Mouse (Mus musculus) cerebellum, postnatal 25 days (tissue): ENCODE measurements around the gene Hlcs.

Experiments
- DNase-seq, 2 experiments: peaks; one replicate each; pipeline ENCODE4 v3.0.0; 2021; ENCODE audit warnings: mixed read lengths in 2 of 2

The Hlcs gene

DNA sequence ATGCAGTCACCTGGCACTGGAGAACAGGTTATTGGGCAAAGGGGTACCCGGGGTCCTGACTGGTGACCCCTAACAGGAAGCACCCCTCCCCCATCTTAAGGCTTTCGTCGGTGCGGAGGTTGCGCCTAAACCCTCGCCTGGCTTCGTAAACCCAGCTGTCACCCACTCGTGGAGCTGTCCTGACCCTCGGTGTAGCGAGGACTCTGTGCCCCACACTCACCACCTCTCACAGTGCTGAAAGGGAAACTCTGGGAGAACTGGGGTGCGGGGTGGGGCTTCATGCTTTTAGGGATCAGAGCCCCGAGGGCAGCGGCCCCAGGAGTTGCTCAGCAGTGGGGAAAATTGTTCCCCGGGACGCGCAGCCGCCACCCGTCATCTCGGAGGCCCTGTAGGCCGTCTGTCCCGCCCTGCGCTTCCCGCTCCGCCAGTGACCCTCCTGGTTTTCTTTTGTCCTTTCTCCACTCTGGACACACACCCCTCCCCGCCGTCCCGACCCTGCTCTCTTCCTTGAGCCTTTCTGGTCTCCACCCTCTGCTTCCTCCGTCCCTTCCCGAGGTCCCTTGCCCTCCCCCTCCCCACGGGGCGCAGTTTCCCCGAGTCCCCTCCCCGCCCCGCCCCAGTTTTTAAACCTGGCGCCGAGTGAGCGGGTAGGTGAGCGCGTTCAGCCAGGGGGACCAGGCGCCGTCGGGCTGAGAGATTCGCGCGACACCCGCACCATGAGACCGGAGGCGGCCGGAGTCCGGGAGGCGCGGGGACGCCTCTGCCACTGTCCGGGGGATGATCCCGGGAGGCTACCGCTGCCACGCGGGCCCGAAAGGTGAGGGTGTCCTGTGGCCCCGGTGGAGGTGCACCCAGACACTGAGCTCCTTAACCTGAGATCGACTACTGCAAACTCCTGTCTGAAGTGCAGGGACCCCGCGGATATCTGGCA is 14.7 kb upstream of the Hlcs start, which contains the start of gene Ripply3:
TSS of gene Ripply3 (plus strand) at position 640 of the 931 bp plus-strand sequence.
- peak; percentile 27 for DNase-seq

DNA sequence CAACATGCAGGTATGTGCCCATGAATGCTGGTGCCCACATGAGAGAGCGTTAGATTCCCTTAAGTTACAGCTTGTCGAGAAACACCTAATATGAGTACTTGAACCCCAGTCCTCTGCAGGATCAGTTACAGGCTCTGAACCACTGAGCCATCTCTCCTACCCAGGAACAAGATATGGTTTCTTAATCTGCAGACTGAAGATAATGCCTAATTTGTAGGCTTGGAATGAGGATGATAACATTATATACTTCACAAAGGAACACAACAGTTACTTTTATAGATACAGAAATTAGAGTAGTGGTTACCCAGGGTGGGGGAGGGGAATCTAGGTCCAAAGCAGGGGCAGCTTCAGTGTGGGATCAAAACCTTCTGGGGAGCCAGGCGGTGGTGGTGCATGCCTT is 12.6 kb upstream of the Hlcs start:
- DNase-seq: no peak

DNA sequence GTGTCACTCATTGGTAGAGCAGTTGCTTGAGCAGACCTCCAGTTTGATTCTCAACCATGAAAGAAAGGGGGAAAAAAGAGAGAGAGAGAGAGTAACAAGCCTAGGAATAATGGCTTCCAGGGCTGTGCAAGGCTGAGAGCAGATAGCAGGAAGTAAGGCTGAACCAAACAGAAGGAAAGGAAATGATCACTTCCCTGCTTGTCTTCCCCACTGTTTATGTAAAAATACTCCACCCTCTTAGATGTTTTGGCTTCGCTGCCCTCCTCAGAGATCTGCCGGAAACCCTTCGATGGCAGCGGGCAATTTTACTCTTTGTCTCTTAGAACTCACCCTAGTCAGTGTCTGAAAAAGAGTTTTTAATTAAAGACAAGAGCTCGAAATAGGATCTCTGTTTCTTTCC is 10.3 kb upstream of the Hlcs start:
- no peak for DNase-seq

DNA sequence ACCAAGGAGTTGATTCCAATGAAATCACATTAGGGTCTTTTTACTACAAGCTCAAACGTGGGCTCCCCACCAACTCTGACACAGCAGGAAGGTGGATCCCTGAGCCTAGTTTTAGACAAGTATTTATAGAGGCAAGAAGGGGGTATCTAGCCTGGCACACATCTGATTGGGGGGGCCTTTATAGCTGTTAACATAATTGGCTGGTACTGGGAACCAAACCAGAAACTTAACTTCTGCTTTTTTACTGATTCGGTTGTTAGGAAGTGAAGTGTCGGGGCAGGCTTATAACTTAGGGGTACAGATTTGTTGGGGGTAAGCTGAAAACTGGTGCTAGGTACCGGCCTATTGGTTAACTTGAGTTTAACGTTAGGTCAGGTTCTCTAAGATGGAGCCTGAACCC is 6.9 kb upstream of the Hlcs start:
- DNase-seq: no peak

DNA sequence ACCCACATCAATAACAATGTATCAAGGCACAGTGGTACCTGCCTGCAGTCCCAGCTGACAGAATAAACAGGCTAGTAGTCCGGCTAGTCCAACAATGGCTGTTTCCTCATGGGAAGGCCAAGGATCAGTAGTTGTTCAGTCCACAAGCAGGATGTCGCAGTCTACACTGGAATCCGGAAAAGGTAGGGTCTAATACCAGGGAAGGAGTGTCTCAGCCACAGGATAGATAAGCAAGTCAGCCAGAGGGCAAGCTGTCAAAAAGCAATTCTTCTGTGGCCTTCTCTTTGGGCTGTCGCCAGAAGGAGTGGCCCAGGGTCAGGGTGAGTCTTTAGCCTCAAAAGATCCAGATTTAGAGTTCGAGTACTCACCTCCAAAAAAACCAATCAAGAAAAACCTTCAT is 4.4 kb upstream of the Hlcs start:
- DNase-seq: no peak

DNA sequence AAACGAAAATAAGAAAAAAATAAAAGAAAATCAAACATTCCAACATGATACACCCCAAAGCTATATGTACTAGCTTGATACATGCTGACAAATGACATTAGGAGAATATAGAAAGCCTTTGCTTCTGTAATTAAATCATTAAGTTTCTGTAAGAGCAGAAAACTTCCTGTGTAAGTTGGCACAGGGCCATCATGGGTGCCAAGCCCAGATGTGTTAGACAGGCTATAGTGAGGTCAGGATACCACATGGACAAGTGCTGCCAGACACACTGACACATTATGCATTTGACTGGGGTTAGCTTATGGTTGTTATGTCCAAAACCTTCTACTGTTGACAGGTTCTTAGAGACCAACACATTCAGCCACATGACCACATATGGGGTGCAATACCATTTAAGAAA is 1.8 kb upstream of the Hlcs start:
- DNase-seq: no peak

DNA sequence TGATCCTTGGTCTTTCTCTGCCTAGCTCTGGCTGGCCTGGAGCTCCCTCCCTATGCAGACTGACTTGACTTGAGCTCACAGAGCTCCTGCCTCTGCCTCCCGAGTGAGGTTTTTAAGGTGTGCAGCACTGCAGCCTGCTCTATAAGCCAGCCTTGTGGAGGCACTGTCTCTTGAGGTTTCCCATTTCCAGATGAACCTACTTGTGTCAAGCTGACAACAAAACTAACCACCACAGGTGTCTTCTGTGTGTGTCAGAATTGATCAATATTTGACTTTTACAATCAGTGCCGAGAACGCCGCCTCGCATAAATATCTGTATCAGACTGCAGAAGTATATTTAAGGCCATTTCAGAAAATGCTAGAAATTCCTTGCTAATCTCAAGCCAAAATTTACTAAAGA is 1.3 kb upstream of the Hlcs start:
- DNase-seq: no peak

DNA sequence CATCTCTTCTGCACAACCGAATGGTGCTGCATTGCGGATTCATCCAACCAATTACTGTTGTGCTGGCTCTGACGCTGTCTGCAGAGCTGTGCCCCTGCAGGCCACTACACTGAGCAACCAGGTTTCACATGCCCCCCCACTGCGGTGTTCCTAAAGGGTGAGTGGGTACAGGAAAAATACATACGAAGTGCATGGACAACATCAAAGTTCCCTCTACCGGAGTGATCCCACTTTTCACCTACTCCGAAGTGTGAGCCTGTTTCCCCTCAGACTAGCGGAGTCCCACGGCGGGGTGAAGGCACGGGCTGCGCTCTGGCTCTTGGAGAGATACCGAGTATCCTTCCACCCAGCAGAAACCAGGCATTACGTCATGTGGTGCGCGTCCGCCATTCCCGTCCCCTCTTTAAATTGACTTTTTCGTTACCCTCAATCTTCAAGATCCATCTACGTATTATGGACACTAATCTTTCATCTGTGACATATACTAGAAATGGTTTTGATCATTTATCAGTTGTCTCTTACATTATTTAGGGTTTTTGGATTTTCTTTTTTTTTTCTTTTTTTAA is 625 bp downstream of the Hlcs start:
- DNase-seq: peak; percentile 91 to 93

DNA sequence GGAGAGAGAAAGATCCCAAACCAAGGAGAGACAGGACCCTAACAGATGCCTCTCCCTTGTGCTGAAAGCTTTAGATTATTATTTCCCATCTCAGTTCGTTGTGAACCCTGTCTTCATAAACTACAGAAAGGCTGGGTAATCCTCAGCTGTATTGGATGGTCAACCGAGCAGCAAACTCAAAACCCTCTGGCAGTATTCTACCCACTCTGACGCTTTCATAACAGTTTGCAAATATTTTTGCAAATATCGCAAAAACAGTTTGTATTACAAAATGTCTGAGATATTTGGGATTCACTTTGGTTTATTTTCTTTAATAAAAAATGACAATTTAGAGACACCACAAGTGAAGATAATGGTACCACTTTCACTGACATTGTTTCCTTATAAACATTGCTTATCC is 1.4 kb downstream of the Hlcs start:
- no peak for DNase-seq

DNA sequence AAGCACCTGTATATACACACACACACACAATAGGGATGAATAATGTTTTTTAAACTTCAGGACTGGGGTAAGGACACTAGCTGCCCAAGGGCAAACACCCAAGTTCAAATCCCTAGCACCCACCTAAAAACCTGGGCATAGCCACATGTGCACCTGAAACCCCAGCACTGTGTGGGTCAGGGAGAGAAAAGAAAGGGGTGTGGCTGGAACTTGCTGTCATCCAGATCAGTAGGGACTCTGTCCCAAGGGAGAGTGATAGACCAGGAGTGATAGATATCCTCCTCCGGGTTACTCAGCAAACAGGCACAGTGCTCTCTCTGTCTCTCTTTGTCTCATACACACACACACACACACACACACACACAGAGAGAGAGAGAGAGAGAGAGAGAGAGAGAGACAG is 2.0 kb downstream of the Hlcs start:
- no peak for DNase-seq

DNA sequence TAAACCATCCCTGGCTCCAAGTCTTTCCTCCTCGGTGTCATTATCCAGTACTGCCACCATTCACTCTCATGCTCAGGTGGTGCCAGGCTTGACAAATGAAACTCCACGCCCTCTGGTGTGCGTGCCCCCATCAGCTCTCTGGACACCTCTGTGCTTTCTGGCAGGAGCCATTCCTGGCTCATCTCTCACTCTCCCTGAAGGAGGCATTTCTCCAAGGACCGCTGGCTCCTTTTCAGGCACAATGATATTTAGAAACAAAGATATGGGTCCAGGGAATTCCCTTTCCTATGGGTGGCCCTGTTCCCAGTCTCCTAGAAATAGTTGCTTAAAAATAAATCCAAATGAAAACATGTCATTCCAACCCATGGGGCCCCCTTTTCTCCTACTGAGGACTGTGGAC is 4.3 kb downstream of the Hlcs start:
- peak in 1 of 2 experiments; percentile 44 for DNase-seq

DNA sequence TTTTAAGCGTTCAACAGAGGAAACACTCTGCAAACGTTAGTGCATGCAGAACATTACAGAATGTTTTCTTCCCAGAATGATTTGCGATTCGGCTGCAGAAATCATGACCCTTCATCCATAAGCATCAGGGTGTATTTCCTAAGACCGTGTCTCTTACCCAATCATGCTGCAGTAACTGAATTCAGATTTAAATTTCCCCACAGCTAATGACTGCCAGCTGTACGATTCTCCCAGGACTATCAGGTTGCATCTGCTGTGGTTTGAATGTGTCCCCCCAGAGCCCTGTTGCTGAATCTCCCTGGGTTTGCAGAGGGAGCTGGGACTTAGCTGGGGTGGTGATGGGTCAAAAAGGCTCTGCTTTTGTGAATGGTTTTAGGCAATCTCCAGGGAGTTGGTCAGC is 5.4 kb downstream of the Hlcs start:
- DNase-seq: no peak

DNA sequence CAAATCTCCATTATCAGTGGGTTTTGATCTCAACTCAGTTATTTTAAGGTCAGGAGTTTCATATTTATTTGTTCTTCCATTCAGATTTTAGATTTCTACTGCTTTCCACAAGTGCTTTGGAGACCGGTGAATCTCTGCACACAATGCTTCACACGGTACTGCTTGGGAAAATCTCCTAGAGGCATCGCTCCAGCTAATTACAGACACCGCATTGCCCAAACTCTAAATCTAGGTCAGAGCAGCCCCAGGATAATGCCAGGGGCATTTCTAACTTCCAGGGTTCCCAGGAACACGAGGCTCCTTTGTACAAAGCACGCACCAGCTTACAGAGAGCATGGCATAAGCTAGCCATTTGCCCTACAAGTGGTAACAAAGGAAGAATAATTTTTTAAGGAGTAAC is 5.8 kb downstream of the Hlcs start:
- DNase-seq: peak; percentile 65 to 66

DNA sequence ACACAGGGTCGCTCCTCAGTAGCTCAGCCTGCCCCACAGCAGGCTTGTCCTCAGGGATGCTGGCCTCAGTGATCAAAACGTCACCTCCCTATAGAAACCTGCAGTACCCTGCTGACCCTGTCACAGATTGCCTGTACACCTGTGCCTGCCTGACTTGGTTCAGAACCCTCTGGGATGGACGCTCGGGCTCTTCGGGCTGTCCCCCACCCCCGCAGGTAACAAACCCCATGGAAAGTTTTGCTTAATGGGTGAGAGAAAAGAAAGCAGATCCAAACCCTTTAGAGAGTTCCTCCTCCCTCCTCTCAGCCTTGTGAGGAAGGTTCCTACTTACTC is 10.2 kb downstream of the Hlcs start:
- DNase-seq: no peak

DNA sequence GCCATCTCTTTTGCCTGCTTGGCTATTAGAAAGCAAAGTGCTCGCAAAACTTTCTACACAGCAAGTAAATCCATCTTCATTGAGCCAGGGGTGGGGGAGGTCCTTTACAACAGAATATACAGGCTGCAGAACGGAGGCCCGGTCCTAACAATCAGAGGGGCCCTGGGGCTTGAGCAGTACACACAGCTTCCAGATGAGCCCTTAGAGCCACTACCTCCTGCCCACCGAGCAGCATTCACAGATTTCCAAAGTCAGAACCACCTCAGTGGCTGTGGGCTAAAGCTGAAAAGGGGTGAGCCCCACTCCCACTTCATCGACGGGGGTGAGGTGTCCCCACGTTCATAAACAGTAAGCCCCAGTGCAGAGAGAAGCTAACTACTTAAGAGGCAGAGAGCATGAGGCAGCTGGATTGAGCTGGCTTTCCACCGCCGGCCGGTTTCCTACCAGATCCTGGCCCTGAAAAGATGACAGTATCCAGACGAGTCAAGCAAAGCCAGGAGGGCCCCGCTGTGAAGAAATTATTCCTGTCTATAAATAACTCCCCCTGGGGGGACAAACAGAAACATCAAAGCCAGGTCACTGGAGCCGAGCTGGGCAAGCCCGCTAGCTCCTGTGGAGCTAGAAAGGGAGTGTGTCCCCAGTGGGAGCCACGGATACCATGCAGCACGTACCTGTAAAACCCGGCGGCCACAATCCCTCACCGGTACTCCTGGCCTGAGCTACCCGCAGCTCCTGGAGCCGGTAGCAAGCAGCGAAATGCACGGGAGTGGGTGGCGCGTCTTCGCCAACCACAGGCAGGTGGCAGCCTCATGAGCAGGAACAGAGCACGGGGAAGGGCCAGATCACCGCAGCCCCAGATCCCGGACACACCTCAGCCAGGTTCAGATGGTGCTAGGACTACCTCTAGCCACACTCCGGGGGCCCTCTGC is 10.8 kb downstream of the Hlcs start:
- DNase-seq: peak; percentile 85 to 86

DNA sequence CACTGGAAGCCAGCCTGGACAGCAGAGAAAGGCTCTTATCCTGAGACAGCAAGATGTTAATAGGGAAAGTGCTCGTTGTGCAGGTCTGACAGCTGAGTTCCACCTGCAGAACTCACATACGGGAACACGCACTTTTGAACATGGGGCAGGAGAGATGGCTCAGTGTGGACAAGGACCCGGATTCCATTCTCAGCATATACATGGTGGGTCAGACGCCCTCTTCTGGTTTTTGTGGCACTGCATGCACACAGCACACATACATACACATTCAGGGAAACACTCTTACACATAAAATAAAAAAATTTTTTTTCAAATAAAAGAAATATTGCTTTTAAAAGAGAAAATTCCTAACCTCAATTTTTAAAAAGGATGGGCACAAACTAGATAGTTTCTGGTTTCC is 11.7 kb downstream of the Hlcs start:
- peak in 1 of 2 experiments; percentile 50 for DNase-seq

DNA sequence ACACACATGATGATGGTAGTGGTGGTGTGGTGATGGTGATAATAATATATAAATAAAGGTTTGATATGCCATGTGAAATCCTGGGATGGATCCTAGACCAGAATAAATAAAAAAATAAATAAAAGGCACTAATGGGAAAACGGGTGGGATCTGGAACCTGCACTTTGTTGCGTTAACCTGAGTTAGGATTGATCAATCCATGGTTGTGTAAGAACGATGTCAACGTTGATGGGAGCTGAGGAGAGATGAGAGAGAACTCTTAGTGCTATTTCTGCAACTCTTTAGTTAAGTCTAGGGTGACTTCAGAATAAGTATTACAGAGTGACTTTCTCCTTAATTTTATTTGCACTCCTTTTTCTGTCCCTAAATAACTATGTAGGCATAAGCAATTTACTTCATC is 12.2 kb downstream of the Hlcs start:
- DNase-seq: no peak

DNA sequence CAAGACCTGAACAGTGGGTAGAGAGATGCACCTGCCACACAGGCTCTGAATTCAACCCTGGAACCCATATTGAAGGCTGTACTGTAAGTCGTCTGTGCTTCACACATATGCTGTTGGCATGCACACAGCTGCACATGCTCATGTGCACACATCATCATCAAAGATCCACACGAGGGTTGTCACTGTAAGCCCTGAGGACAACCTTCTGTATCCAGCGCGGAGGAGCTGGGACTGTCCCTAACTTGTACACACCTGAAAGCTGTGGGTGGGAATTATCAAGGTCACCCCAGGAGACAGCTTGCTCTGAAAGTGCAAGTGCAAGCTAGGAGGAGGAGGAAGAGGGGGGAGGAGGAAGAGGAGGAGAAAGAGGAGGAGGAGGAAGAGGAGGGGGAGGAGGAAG is 14.2 kb downstream of the Hlcs start:
- no peak for DNase-seq

DNA sequence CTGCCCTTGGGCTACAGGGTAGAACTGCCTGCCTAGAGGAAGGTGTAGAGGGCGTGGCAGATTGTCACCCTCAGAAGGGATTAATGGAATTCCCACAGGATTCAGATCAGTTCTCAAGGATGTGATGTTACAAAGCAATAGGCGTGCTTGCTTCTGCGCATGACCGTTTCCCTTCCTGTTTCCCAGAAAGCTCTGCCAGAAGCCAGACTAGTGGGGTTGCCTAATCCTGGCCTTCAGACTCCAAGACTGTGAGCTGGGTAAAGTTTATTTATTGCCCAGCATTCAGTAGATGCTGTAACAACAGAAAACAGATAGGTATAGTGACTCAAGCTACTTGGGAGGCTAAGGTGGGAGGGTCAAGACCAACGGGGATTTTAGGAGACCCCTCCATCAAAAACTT is 15.3 kb downstream of the Hlcs start:
- no peak for DNase-seq

DNA sequence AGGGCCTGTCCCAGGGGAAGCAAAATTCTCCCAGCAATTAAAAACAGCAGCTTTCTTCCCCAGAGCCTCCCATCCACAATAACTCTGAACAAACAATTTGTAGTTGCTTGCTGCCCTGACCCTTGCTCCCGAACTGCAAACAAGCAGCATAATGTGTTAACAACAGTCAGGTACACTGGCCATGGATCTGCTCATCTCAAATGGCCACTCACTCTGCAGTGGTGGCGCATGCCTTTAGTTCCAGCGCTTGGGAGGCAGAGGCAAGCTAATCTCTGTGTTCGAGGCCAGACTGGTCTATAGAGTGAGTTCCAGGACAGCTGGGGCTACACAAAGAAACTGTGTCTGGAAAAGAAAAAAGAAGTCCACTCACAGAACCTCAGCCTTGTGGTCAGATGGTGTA is 22.2 kb downstream of the Hlcs start:
- DNase-seq: no peak

DNA sequence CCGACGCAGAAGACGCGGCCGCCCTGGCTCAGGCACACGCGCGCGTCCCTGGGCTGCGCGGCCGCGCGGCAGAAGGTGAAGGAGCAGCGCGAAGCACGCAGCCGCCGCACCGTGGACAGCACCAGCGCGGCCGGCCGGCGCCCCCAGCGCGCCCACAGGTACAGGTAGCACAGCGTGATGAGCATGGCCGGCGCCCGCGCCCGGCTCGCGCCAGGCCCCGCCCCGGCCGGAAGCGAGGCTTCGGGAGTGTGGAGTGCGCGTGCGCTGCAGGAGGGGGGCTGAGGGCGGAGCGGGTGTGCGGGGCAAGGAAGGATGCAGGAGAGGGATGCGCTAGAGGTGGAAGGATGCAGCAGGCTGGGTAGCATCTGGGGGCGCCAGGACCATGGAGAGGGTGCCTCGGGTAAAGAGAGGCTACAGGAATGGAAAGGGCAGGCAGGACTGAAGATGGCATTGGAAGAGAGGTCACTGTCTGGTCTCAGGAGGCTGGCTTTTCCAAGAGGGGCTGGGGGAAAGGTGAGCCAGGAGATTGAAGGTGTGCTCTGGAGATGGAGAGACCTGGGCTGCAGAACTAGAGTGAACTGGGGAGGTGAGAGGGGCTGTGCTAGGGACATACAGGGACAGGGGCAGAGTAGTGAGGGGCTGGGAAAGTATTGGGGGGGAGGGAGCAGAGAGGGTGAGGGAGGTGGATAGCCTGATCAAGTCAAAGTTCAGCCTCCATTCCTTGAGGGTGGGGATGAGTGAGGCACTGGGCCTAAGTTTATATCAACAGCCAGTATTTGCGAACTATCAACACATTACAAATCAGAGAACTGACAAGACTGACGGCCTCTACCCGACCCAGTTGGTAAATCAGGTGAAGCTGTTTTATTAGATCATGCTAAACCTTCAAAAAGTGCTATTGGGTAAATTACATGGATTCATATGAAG is 23.0 kb downstream of the Hlcs start:
- DNase-seq: peak; percentile 89 to 95
